Mouse (Mus musculus) lung, postnatal 0 days (tissue): Measurements from ENCODE around the gene Fgd5.

Experiments used
- CTCF ChIP-seq: IDR thresholded peaks from 2 replicates; pipeline ENCODE4 v1.5.1; 2016; ENCODE audit warnings: antibody characterized with exemption, mild to moderate bottlenecking
- EP300 ChIP-seq: IDR thresholded peaks from 2 replicates; pipeline ENCODE4 v1.6.1; 2016; ENCODE audit warnings: antibody characterized with exemption, mild to moderate bottlenecking, control low read depth

- no peak for TF ChIP-seq CTCF
- TF ChIP-seq EP300, result no peak
Observed at GRCm38 (mm10) chr6:91966006-91966405, 12.7 kb upstream of the Fgd5 start.
